Mouse (Mus musculus) embryonic fibroblast, embryonic 13.5 days (primary cell): ENCODE results near the gene Mest. TPM values are rescaled to one million over a fixed set of nuclear protein-coding genes. Genes with fewer than 3 reads are reported as not detected.

Experiments used
- H3K27ac ChIP-seq: 2 replicates; pipeline ENCODE4 v1.5.1; 2012; ENCODE audit warnings: low read length, control low read depth, inconsistent platforms; ENCODE audit not compliant: insufficient read depth
- H3K4me1 ChIP-seq: 2 replicates; pipeline ENCODE4 v1.6.1; 2011; ENCODE audit warnings: low read length; ENCODE audit not compliant: control insufficient read depth, insufficient read depth
- H3K4me3 ChIP-seq: 2 replicates; pipeline ENCODE4 v1.5.1; 2011; ENCODE audit warnings: mild to moderate bottlenecking, control low read depth, low read length; ENCODE audit not compliant: insufficient read depth
- CTCF ChIP-seq: IDR thresholded peaks from 2 replicates; pipeline ENCODE4 v1.5.1; 2011; ENCODE audit warnings: mild to moderate bottlenecking, control low read depth, low read length, moderate library complexity, borderline replicate concordance; ENCODE audit not compliant: insufficient read depth
- POLR2A ChIP-seq: IDR thresholded peaks from 2 replicates; pipeline ENCODE4 v1.6.1; 2011; ENCODE audit warnings: low read depth, mild to moderate bottlenecking, control low read depth, low read length, moderate library complexity
- polyA plus RNA-seq: library from polyadenylated mRNA; stranded (reverse); fragments of >200 nt; gene quantifications from 2 replicates; pipeline ENCODE4 v1.2.4, GENCODE M21; 2011; ENCODE audit warnings: low read depth; ENCODE audit not compliant: missing spikeins, insufficient read length

Gene Mest
- polyA plus RNA-seq, 1 experiment: 540 TPM

GRCm38 (mm10) chr6:30751209-30751608 lies 27.9 kb downstream of the Mest start:
- H3K4me1 ChIP-seq: no peaks in the 10 kb centered on the region
- TF ChIP-seq POLR2A (no peak), CTCF (no peak)
- no peak overlapping the region for H3K27ac ChIP-seq
- no peak overlapping the region for H3K4me3 ChIP-seq

Other genes with a start within 250 kb of the Mest start
- 68.8 and 84.7 TPM in 2 replicates for gene Tmem209, start 213.8 kb upstream of the Mest start, polyA plus RNA-seq
- not detected in 2 replicates for gene Ssmem1, start 213.7 kb upstream of the Mest start, polyA plus RNA-seq
- gene Cpa2, start 182.0 kb upstream of the Mest start, polyA plus RNA-seq: 1.2 TPM in 1 of 2 replicates, not detected in the other
- 1.5 and 2.1 TPM in 2 replicates for gene Cpa4, start 155.2 kb upstream of the Mest start, polyA plus RNA-seq
- not detected in 2 replicates for gene Cpa5, start 112.5 kb upstream of the Mest start, polyA plus RNA-seq
- gene Cpa1, start 84.3 kb upstream of the Mest start, polyA plus RNA-seq: not detected in 2 replicates
- 8.7 and 14.9 TPM in 2 replicates for gene Cep41, start 29.8 kb upstream of the Mest start, polyA plus RNA-seq
- gene Copg2, start 173.2 kb downstream of the Mest start, polyA plus RNA-seq: 43.8 and 44.1 TPM in 2 replicates
- gene Tsga13, start 192.0 kb downstream of the Mest start, polyA plus RNA-seq: not detected in 2 replicates
- 0.79 TPM in 1 of 2 replicates, not detected in the other for gene Klf14, start 235.5 kb downstream of the Mest start, polyA plus RNA-seq